Mouse (Mus musculus) NIH3T3 (cell line): Measurements from ENCODE around the gene Apom.
"Not testable (repeated sequence)": the region's sequence is repeated elsewhere in the genome, so short reads cannot be mapped to it uniquely, and the experiment has no call there.

Experiments
- DNase-seq: peaks from one replicate; pipeline ENCODE4 v3.0.0-alpha.2; 2012; ENCODE audit warnings: low read depth

The Apom gene

GRCm38 (mm10) chr17:35127017-35127416 is 4.8 kb downstream of the Apom start:
- peak; percentile 17 for DNase-seq

GRCm38 (mm10) chr17:35126206-35126611 is 5.6 kb downstream of the Apom start, which contains the start of gene D17H6S53E:
D17H6S53E (plus strand) TSS chr17:35126373.
- peak; percentile 81 for DNase-seq

GRCm38 (mm10) chr17:35125578-35125977 is 6.3 kb downstream of the Apom start:
- DNase-seq, result peak; percentile 10

- DNase-seq, result no peak
Measured at GRCm38 (mm10) chr17:35125081-35125480, 6.8 kb downstream of the Apom start.

- DNase-seq, result not testable (repeated sequence)
Measured at GRCm38 (mm10) chr17:35124261-35124896, 7.5 kb downstream of the Apom start.

GRCm38 (mm10) chr17:35123287-35123686 is 8.6 kb downstream of the Apom start:
- DNase-seq, result not testable (repeated sequence)

- DNase-seq, result peak; percentile 89
Measured at GRCm38 (mm10) chr17:35121871-35122303, 10.0 kb downstream of the Apom start, which contains the start of gene Csnk2b. Csnk2b (minus strand) TSS chr17:35122053.

- peak; percentile 99 for DNase-seq
Measured at GRCm38 (mm10) chr17:35121143-35121799, 10.6 kb downstream of the Apom start, which contains the start of gene Gpank1. Gpank1 (plus strand) TSS chr17:35121455.

GRCm38 (mm10) chr17:35120745-35121142 is 11.1 kb downstream of the Apom start:
- DNase-seq, result peak; percentile 46

- DNase-seq, result peak; percentile 71
Measured at GRCm38 (mm10) chr17:35115046-35116019, 16.5 kb downstream of the Apom start, which contains the start of gene Ly6g5b. Ly6g5b (minus strand) TSS chr17:35115428.

- DNase-seq, result no peak
Measured at GRCm38 (mm10) chr17:35111774-35112173, 20.1 kb downstream of the Apom start.

- DNase-seq, result no peak
Measured at GRCm38 (mm10) chr17:35108097-35108496, 23.8 kb downstream of the Apom start, which contains the start of gene Ly6g5c. Ly6g5c (plus strand) TSS chr17:35108279.

GRCm38 (mm10) chr17:35106522-35106921 is 25.3 kb downstream of the Apom start:
- DNase-seq, result peak; percentile 60

- peak; percentile 77 for DNase-seq
Measured at GRCm38 (mm10) chr17:35105740-35106389, 26.0 kb downstream of the Apom start.

GRCm38 (mm10) chr17:35104754-35105153 is 27.1 kb downstream of the Apom start:
- no peak for DNase-seq

GRCm38 (mm10) chr17:35104079-35104478 is 27.8 kb downstream of the Apom start:
- no peak for DNase-seq

GRCm38 (mm10) chr17:35103221-35103690 is 28.6 kb downstream of the Apom start:
- DNase-seq, result no peak

- DNase-seq, result no peak
Measured at GRCm38 (mm10) chr17:35102299-35102698, 29.6 kb downstream of the Apom start.

- DNase-seq, result no peak
Measured at GRCm38 (mm10) chr17:35101161-35101560, 30.7 kb downstream of the Apom start.

GRCm38 (mm10) chr17:35100196-35100765 is 31.6 kb downstream of the Apom start:
- DNase-seq, result no peak

GRCm38 (mm10) chr17:35097164-35097655 is 34.6 kb downstream of the Apom start:
- no peak for DNase-seq
